Mouse (Mus musculus): ENCODE results near the gene Fmnl1. TPM values are rescaled to one million over a fixed set of nuclear protein-coding genes. Genes with fewer than 3 reads are reported as not detected.
A peak's percentile ranks its signal among the peaks of the same experiment; 100 is the strongest.
"Not testable (repeated sequence)": the region's sequence is repeated elsewhere in the genome, so short reads cannot be mapped to it uniquely, and the experiment has no call there.

Gene Fmnl1
- polyA plus RNA-seq, 1 experiment from 2014 or later, result 1.7 TPM

- Histone ChIP-seq H3K27ac (replicated peaks) (peak overlapping the region; percentile 65), H3K4me2 (replicated peaks) (peak overlapping the region; percentile 100), H3K27me3 (no peaks in the 10 kb centered on the region), H3K9ac (replicated peaks) (peak overlapping the region; percentile 78), H3K4me1 (peaks cover 7% of the 10 kb centered on the region), H3K4me3 (peak overlapping the region; percentile 62), H3K36me3 (peaks cover 12% of the 10 kb centered on the region; the same call in 1 of the 2 replicates), H3K9me3 (no peaks in the 10 kb centered on the region)
- ATAC-seq (replicated peaks), result 0 out of 2 replicates have a peak, but pooled peaks have one; percentile 29
- WGBS, result 18% methylated on average over 6 of the region's 6 CpGs
Measured at GRCm38 (mm10) chr11:103218517-103218901, 47.6 kb downstream of the Fmnl1 start.

- Histone ChIP-seq H3K4me1 (peaks cover 7% of the 10 kb centered on the region), H3K27ac (replicated peaks) (no peak overlapping the region), H3K36me3 (peaks cover 15% of the 10 kb centered on the region; the same call in 1 of the 2 replicates), H3K27me3 (no peaks in the 10 kb centered on the region), H3K9ac (replicated peaks) (no peak overlapping the region), H3K4me3 (no peak overlapping the region), H3K9me3 (no peaks in the 10 kb centered on the region), H3K4me2 (replicated peaks) (no peak overlapping the region)
- whole genome bisulfite sequencing, result 91% methylated on average over 5 of the region's 5 CpGs
- ATAC-seq (replicated peaks), result no peak
Measured at GRCm38 (mm10) chr11:103219259-103219658, 48.4 kb downstream of the Fmnl1 start.

DNA sequence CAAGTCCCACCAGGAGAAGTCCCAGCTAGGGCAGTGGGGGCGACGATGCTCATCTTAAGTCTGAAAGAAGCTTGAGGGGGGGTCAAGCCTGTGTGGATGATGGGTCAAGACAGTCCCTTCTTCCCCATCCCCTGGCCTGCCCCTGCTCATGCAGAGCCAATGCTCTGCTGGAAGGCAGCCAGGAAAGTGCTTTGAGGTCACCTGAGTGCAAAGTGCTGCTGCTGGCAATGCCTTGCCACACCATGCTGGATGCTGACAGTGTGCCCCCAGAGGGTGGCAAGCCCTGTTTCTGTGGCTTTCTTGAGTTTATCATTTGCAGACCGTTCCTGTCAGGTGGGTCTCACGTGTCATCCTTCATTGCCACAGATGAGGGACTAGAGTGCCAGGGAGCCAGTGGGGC, 49.1 kb downstream of the Fmnl1 start:
- no peak overlapping the region for H3K4me3 ChIP-seq
- no peak for ATAC-seq (replicated peaks)
- no peak overlapping the region for H3K27ac ChIP-seq (replicated peaks)
- H3K4me1 ChIP-seq, result peaks cover 7% of the 10 kb centered on the region
- WGBS, result 87% methylated on average over 4 of the region's 4 CpGs
- H3K36me3 ChIP-seq, result peaks cover 19% of the 10 kb centered on the region; the same call in 1 of the 2 replicates
- no peaks in the 10 kb centered on the region for H3K27me3 ChIP-seq
- no peak overlapping the region for H3K4me2 ChIP-seq (replicated peaks)
- no peaks in the 10 kb centered on the region for H3K9me3 ChIP-seq
- no peak overlapping the region for H3K9ac ChIP-seq (replicated peaks)

GRCm38 (mm10) chr11:103221437-103221836, 50.5 kb downstream of the Fmnl1 start:
- H3K27me3 ChIP-seq, result no peaks in the 10 kb centered on the region
- 92% methylated on average over 6 of the region's 6 CpGs for WGBS
- no peak for ATAC-seq (replicated peaks)
- H3K9me3 ChIP-seq, result no peaks in the 10 kb centered on the region
- no peak overlapping the region for H3K4me3 ChIP-seq
- H3K27ac ChIP-seq (replicated peaks), result no peak overlapping the region
- no peak overlapping the region for H3K9ac ChIP-seq (replicated peaks)
- H3K4me1 ChIP-seq, result peaks cover 7% of the 10 kb centered on the region
- H3K36me3 ChIP-seq, result peaks cover 19% of the 10 kb centered on the region; the same call in 1 of the 2 replicates
- H3K4me2 ChIP-seq (replicated peaks), result no peak overlapping the region

- H3K4me2 ChIP-seq (replicated peaks); H3K27me3 ChIP-seq; ATAC-seq (replicated peaks); H3K4me1 ChIP-seq; H3K9ac ChIP-seq (replicated peaks); H3K9me3 ChIP-seq; H3K4me3 ChIP-seq; H3K27ac ChIP-seq (replicated peaks): not testable (repeated sequence)
- WGBS, result 92% methylated on average over 4 of the region's 4 CpGs
- H3K36me3 ChIP-seq, result peaks cover 19% of the 10 kb centered on the region; the same call in 1 of the 2 replicates
Measured at GRCm38 (mm10) chr11:103222718-103223117, 51.8 kb downstream of the Fmnl1 start.

- WGBS, result 89% methylated on average over 10 of the region's 10 CpGs
- Histone ChIP-seq H3K27ac (replicated peaks) (no peak overlapping the region), H3K4me2 (replicated peaks) (no peak overlapping the region), H3K9me3 (no peaks in the 10 kb centered on the region), H3K27me3 (no peaks in the 10 kb centered on the region), H3K4me1 (peaks cover 2% of the 10 kb centered on the region), H3K4me3 (no peak overlapping the region), H3K36me3 (peaks cover 19% of the 10 kb centered on the region; the same call in 1 of the 2 replicates), H3K9ac (replicated peaks) (no peak overlapping the region)
- no peak for ATAC-seq (replicated peaks)
Measured at GRCm38 (mm10) chr11:103223444-103223843, 52.5 kb downstream of the Fmnl1 start.

DNA sequence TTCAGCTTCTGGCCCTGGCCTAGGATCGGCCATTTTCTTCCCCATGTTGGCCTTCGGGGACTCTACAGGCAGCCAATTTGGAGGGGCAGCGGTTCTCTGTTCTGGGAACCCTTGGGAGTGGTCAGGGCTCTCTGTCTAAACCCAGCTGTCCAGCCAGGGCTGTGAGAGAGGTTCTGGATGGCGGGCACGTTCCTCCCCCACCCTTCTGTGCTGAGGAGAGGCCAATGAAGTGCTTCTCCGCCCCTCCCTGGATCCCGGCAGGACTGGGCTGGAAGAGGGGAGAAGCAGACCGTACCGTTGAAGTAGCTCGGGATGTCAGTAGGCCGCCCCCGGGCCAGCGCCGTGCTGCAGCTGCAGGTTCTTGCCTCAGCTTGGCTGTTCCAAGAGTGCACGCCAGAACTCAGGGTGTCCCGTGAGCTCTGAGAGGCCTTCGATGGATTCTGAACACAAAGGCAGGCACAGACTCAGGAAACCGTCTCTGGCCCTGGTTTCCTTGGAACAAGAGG, 53.1 kb downstream of the Fmnl1 start:
- Histone ChIP-seq H3K4me3 (no peak overlapping the region), H3K9ac (replicated peaks) (no peak overlapping the region), H3K36me3 (peaks cover 21% of the 10 kb centered on the region; the same call in 1 of the 2 replicates), H3K27me3 (no peaks in the 10 kb centered on the region), H3K27ac (replicated peaks) (no peak overlapping the region), H3K4me2 (replicated peaks) (no peak overlapping the region), H3K4me1 (no peaks in the 10 kb centered on the region), H3K9me3 (no peaks in the 10 kb centered on the region)
- no peak for ATAC-seq (replicated peaks)
- 76% methylated on average over 18 of the region's 18 CpGs for WGBS

GRCm38 (mm10) chr11:103229608-103230007, 58.7 kb downstream of the Fmnl1 start:
- no peak for ATAC-seq (replicated peaks)
- 99% methylated on average over 2 of the region's 2 CpGs for WGBS

DNA sequence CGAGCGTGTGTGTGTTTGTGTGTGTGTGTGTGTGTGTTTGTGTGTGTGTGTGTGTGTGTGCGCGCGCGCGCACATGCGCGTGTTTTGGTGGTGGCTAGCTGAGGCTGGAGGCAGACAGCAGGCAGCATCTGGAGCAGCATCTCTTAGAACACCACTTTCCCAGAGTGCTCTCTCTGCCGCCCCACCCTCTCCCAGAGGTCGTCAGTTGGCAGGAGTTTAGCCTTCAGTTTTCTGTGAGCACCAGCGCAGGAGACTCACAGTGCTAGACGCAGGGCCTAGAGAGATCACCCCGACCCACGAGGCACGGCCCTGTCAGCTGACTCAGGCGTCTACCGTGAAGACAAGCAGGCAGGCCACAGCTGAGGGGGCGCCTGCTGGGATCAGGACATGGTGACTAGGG, 59.7 kb downstream of the Fmnl1 start:
- Histone ChIP-seq H3K4me1 (no peaks in the 10 kb centered on the region), H3K36me3 (peaks cover 20% of the 10 kb centered on the region), H3K4me3 (no peak overlapping the region), H3K9ac (replicated peaks) (no peak overlapping the region), H3K9me3 (no peaks in the 10 kb centered on the region), H3K27ac (replicated peaks) (no peak overlapping the region), H3K27me3 (no peaks in the 10 kb centered on the region), H3K4me2 (replicated peaks) (no peak overlapping the region)
- no peak for ATAC-seq (replicated peaks)
- WGBS, result 87% methylated on average over 19 of the region's 19 CpGs

More at GRCm38 (mm10) chr11:103229608-103230007, 58.7 kb downstream of the Fmnl1 start:
- Histone ChIP-seq H3K4me1 (no peaks in the 10 kb centered on the region), H3K9ac (replicated peaks) (no peak overlapping the region), H3K27ac (replicated peaks) (no peak overlapping the region), H3K27me3 (no peaks in the 10 kb centered on the region), H3K4me2 (replicated peaks) (no peak overlapping the region), H3K9me3 (no peaks in the 10 kb centered on the region), H3K36me3 (peaks cover 23% of the 10 kb centered on the region), H3K4me3 (no peak overlapping the region)

DNA sequence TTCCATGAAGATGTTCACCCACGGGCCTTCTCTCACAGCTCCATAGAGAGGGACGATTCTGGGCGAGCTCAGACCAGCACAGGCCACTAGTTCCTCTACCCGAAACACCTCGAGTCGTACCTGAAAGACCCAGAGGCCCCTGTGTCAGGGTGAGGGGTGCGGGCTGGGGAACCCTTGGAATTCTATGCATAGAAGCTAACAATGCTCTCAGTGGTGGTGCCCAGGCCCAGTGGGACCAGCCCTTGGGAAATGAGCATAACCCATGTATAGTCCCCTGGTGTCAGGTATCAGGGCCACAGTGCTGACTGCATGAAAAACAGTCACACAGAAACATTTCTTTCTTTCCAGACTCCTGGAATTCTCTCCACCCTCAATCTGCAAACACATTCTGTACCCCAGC, 60.5 kb downstream of the Fmnl1 start:
- Histone ChIP-seq H3K9ac (replicated peaks) (no peak overlapping the region), H3K27ac (replicated peaks) (no peak overlapping the region), H3K9me3 (no peaks in the 10 kb centered on the region), H3K27me3 (no peaks in the 10 kb centered on the region), H3K4me3 (no peak overlapping the region), H3K4me2 (replicated peaks) (no peak overlapping the region), H3K36me3 (peaks cover 20% of the 10 kb centered on the region), H3K4me1 (no peaks in the 10 kb centered on the region)
- no peak for ATAC-seq (replicated peaks)
- WGBS, result 89% methylated on average over 7 of the region's 7 CpGs

- H3K4me3 ChIP-seq, result no peak overlapping the region
- no peaks in the 10 kb centered on the region for H3K9me3 ChIP-seq
- no peak overlapping the region for H3K27ac ChIP-seq (replicated peaks)
- no peak for ATAC-seq (replicated peaks)
- H3K27me3 ChIP-seq, result no peaks in the 10 kb centered on the region
- no peaks in the 10 kb centered on the region for H3K4me1 ChIP-seq
- WGBS, result 25% methylated on average over 7 of the region's 7 CpGs
- H3K4me2 ChIP-seq (replicated peaks), result no peak overlapping the region
- no peak overlapping the region for H3K9ac ChIP-seq (replicated peaks)
- H3K36me3 ChIP-seq, result peaks cover 28% of the 10 kb centered on the region
Measured at GRCm38 (mm10) chr11:103232966-103233365, 62.1 kb downstream of the Fmnl1 start.

DNA sequence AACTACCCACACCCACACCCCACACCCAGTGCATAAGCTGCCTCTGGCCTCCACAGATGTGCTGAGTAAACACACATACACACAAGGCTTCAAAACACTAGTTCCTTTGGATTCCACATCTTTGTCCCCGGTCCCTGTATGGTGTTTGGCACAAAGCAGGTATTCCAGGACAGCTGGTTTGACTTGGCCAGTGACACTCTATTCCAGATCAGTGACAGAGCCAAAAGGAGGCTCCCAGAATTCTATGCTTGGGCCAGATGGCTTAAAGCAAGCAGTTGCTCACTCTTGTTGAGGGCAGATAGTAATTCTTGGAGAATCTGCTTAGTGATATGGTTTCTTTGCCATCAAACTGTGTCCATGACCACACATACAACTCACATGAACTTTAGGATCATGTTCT, 63.5 kb downstream of the Fmnl1 start:
- WGBS, result 88% methylated on average over 1 of the region's 1 CpGs
- Histone ChIP-seq H3K36me3 (peaks cover 26% of the 10 kb centered on the region), H3K4me1 (no peaks in the 10 kb centered on the region), H3K9me3 (no peaks in the 10 kb centered on the region), H3K9ac (replicated peaks) (no peak overlapping the region), H3K4me3 (no peak overlapping the region), H3K27ac (replicated peaks) (0 out of 2 replicates have a peak overlapping the region, but pooled peaks have one; percentile 12), H3K27me3 (no peaks in the 10 kb centered on the region), H3K4me2 (replicated peaks) (no peak overlapping the region)
- no peak for ATAC-seq (replicated peaks)

DNA sequence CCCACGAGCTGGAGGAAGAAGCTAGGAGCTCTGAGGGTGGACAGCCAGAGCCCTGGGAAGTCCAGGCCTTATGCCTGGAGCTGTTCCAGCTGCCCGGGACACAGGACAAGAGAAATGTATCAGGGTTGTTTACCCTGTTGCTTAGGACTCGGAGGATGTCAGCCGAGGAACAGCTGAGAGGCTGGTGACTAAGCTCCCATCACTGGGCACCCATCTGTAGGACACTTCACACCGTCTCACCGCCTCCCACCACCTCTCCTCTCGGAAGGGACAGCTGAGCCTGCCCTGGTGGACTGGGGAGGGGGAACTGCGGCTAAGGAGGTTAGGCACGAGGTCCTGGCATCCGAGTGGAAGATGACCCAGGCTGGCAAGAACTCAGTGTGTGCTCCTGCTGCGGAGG, 64.8 kb downstream of the Fmnl1 start:
- no peak overlapping the region for H3K9ac ChIP-seq (replicated peaks)
- no peak overlapping the region for H3K4me2 ChIP-seq (replicated peaks)
- no peaks in the 10 kb centered on the region for H3K9me3 ChIP-seq
- peaks cover 14% of the 10 kb centered on the region for H3K36me3 ChIP-seq
- H3K27me3 ChIP-seq, result no peaks in the 10 kb centered on the region
- no peak for ATAC-seq (replicated peaks)
- no peak overlapping the region for H3K27ac ChIP-seq (replicated peaks)
- 75% methylated on average over 11 of the region's 11 CpGs for WGBS
- no peaks in the 10 kb centered on the region for H3K4me1 ChIP-seq
- H3K4me3 ChIP-seq, result no peak overlapping the region

Measured in forebrain, embryonic 15.5 days (tissue).